Mouse (Mus musculus) testis, adult 2 months (tissue): ENCODE measurements around the gene Ano10. TPM values are rescaled to one million over a fixed set of nuclear protein-coding genes. Genes with fewer than 3 reads are reported as not detected.

Experiments
- H3K27ac ChIP-seq: fragments of 200-500 bp; 2 replicates; pipeline ENCODE4 v1.5.1; 2012; ENCODE audit warnings: low read depth, low read length; ENCODE audit not compliant: control insufficient read depth, insufficient read depth
- H3K27me3 ChIP-seq: fragments of 200-500 bp; 2 replicates; pipeline ENCODE4 v1.6.1; 2012; ENCODE audit warnings: mild to moderate bottlenecking, low read length, moderate library complexity; ENCODE audit not compliant: control insufficient read depth, insufficient read depth
- H3K36me3 ChIP-seq: fragments of 200-500 bp; 2 replicates; pipeline ENCODE4 v1.6.1; 2012; ENCODE audit warnings: mild to moderate bottlenecking, low read length; ENCODE audit not compliant: control insufficient read depth, insufficient read depth
- H3K4me1 ChIP-seq: fragments of 200-500 bp; 2 replicates; pipeline ENCODE4 v1.6.1; 2012; ENCODE audit warnings: low read length; ENCODE audit not compliant: control insufficient read depth, insufficient read depth
- H3K4me3 ChIP-seq: fragments of 200-500 bp; 2 replicates; pipeline ENCODE4 v1.5.1; 2012; ENCODE audit warnings: low read depth, mild to moderate bottlenecking, low read length, moderate library complexity, mixed read lengths; ENCODE audit not compliant: control insufficient read depth
- CTCF ChIP-seq: fragments of 200-500 bp; IDR thresholded peaks from 2 replicates; pipeline ENCODE4 v1.5.1; 2012; ENCODE audit warnings: low read depth, mild to moderate bottlenecking, inconsistent platforms, low read length, moderate library complexity; ENCODE audit not compliant: control insufficient read depth, insufficient read depth, insufficient replicate concordance
- POLR2A ChIP-seq: fragments of 200-500 bp; IDR thresholded peaks from 2 replicates; pipeline ENCODE4 v1.6.1; 2012; ENCODE audit warnings: low read depth, mild to moderate bottlenecking, inconsistent platforms, low read length, moderate library complexity; ENCODE audit not compliant: control insufficient read depth
- polyA plus RNA-seq: library from polyadenylated mRNA; depleted of rRNA; stranded (reverse); fragments of >200 nt; gene quantifications from 2 replicates; pipeline ENCODE4 v1.2.3, GENCODE M21; 2012

The Ano10 gene
- polyA plus RNA-seq, 1 experiment, result 53.8 TPM

DNA sequence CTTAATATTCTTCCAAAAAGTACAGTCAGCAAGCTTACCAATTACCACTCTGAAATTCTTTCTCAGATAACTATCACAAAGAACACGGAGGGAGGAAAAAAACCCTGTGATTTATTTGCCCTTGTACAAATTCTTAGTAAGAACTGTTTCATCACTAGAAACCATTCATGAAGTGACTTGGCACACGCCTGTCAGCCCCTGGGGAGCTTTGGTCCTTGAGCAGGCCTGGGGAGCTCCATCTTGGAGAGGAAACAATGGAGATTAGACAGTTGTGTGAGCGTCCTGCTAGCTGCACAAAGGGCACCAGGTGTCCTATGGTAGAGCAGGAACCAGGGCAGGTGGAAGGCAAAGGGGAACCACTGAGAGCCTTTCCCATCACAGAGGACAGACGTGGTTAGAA, 48.8 kb downstream of the Ano10 start:
- TF ChIP-seq CTCF, result no peak
- TF ChIP-seq POLR2A, result no peak
- H3K4me1 ChIP-seq, result no peaks in the 10 kb centered on the region

DNA sequence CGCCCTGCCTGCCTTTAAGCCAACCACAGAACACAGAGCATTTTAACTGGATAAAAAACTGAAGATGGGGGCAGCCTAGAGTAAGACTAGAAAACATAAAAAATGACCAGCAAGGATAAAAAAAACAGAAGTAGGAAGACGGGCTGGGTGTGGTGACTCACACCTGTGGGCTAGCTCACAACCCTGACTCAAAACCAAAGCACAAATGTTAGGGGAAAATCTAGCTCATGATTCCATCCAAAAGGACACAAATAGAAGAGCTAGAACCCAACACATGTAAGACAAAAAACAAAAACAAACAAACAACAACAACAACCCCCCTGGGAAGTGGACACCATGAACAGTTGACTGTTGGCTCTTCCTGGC, 49.4 kb downstream of the Ano10 start:
- no peak overlapping the region for H3K4me3 ChIP-seq
- no peaks in the 10 kb centered on the region for H3K36me3 ChIP-seq
- H3K27ac ChIP-seq, result no peak overlapping the region
- no peaks in the 10 kb centered on the region for H3K27me3 ChIP-seq
- no peaks in the 10 kb centered on the region for H3K4me1 ChIP-seq
- TF ChIP-seq CTCF (no peak), POLR2A (no peak)

More for the DNA sequence above, 48.8 kb downstream of the Ano10 start:
- Histone ChIP-seq H3K36me3 (no peaks in the 10 kb centered on the region), H3K4me3 (no peak overlapping the region), H3K27me3 (no peaks in the 10 kb centered on the region), H3K27ac (no peak overlapping the region)

DNA sequence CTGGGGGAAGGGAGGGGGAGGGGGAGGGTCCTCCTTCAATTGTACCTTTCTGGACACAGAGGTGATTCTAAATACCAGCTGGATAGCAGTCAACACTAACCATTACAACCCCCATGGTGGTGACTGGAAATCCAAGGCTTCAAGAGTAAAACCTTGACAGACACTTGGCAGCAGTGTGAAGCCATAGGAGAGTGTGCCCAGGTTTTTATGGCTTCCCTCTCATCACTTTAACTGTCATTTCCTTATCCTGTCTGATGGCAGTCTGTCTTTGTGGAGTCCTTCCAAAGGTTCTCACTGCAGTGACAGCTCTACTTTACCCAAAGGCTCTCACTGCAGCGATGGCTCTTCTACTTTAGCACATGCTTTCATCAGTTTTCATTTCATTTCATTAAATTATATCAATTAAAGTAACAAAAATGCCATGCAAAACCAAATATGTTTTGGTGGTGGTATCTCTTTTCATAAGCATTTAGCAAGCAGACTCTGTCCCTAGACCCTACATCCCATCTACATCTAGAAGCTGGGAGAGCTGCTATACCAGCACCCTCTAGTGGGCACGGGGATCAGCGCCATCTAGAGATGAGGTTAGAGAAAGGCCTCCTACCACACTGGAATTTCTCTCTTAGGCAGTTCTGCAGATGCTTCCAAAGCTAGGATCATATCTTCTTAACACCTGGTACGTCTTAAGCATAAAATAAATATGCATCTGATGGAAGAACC, 50.0 kb downstream of the Ano10 start:
- H3K27me3 ChIP-seq, result no peaks in the 10 kb centered on the region
- TF ChIP-seq CTCF (peak; percentile 34; the same call in 1 of the 2 replicates), POLR2A (no peak)
- no peaks in the 10 kb centered on the region for H3K36me3 ChIP-seq
- H3K4me1 ChIP-seq, result no peaks in the 10 kb centered on the region
- H3K4me3 ChIP-seq, result no peak overlapping the region
- no peak overlapping the region for H3K27ac ChIP-seq

DNA sequence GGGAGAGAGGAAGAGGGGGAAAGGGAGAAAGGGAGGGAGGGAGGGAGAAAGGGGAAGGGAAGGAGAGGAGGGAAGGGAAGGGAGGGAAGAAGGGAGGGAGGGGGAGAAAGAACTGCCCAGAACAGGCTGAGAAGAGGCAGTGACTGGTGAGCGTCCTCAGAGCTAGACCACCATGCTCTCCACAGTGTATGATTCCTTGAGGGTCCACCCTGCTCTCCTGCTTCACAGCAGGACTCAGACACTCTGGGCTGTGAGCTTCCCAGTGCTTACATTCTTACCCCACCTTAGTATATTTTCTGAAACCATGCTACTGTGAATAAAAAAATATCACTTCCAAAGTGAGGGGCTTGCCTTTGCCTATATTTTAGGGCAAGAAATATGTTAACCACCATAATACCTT, 50.9 kb downstream of the Ano10 start:
- H3K36me3 ChIP-seq, result no peaks in the 10 kb centered on the region
- no peak overlapping the region for H3K27ac ChIP-seq
- no peak for TF ChIP-seq POLR2A
- TF ChIP-seq CTCF, result no peak
- H3K4me3 ChIP-seq, result no peak overlapping the region
- H3K4me1 ChIP-seq, result no peaks in the 10 kb centered on the region
- H3K27me3 ChIP-seq, result no peaks in the 10 kb centered on the region

DNA sequence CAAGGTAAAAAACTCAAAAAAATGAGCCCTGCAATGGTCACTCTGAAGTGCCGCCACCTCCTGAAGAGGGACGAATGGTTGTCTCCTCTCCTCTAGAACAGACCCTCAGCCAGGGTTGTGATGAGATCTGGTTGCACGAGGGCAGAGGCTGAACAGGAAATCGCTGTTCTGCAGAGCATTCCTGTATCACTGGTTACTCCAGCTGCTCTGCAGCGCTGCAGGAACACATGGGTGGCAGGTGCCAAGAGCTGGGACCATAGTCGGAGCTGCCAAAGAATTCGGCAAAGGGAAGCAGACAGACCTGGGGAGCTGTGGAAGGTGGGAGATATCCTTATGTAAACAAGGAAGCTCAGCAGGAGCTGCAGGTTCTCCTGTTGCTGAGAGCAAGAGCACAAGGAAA, 51.4 kb downstream of the Ano10 start:
- TF ChIP-seq CTCF (no peak), POLR2A (no peak)
- no peaks in the 10 kb centered on the region for H3K4me1 ChIP-seq
- no peaks in the 10 kb centered on the region for H3K27me3 ChIP-seq
- no peak overlapping the region for H3K4me3 ChIP-seq
- no peak overlapping the region for H3K27ac ChIP-seq
- no peaks in the 10 kb centered on the region for H3K36me3 ChIP-seq

DNA sequence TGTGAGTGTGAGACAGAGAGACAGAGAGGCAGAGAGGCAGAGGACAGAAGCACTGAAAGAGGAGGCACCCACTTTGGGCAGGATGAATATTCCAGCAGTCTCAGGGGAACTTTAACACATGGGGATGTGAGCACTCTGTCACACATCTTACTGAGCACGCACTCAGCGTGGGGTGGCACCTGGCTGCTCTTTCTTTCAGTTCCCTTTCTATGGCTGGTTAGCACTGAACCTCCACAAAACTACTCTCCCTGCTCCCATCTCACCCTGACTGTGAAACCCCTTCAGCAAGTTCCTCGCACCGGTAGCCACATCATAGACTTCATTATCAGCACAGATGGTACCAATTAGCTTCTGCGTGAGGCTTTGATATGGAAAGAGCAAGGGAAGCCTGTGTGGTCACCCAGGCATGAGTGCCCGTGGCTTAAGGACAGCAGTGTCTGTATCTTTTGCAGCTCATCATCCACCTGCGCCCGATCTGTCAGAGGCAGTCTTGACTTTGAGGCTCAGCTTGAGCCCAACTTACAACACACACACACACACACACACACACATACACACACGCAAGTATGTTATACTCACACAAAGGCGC, 52.3 kb downstream of the Ano10 start:
- Histone ChIP-seq H3K4me1 (no peaks in the 10 kb centered on the region), H3K27me3 (no peaks in the 10 kb centered on the region)
- TF ChIP-seq CTCF (no peak), POLR2A (no peak)

DNA sequence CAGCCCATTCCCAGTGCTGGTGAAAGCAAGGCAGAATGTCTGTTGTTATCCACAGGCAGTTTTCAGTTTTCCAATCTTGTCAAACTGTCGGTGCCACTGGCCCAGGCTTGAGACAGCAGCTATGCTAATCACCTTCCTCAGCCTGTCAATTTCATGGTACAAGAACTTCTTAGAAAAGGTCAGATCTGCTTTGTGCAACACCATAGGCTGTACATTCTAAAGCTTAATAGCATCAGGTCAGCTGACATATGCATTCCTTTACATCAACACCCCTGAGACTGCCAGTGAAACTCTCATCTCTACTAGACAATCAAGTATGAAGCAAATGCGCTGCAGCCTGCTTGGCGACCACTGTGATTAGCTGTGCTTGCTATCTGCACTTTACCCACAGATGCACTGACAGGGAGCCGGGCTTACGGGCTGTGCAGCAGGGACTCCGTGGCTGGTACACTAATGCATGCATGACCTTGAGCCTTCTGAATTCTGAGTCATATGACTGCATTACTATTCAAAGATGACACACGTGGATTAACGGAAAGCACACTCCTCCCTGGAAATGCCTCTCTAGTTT, 53.5 kb downstream of the Ano10 start:
- no peak for TF ChIP-seq POLR2A
- no peak for TF ChIP-seq CTCF
- H3K27me3 ChIP-seq, result no peaks in the 10 kb centered on the region
- no peak overlapping the region for H3K27ac ChIP-seq
- H3K4me1 ChIP-seq, result no peaks in the 10 kb centered on the region
- H3K36me3 ChIP-seq, result no peaks in the 10 kb centered on the region
- no peak overlapping the region for H3K4me3 ChIP-seq

More for the DNA sequence above, 52.3 kb downstream of the Ano10 start:
- H3K27ac ChIP-seq, result no peak overlapping the region
- H3K36me3 ChIP-seq, result no peaks in the 10 kb centered on the region
- no peak overlapping the region for H3K4me3 ChIP-seq
